Mouse (Mus musculus) hindbrain, embryonic 15.5 days (tissue): ENCODE measurements around the gene Gfy. TPM values are rescaled to one million over a fixed set of nuclear protein-coding genes. Genes with fewer than 3 reads are reported as not detected.
A peak's percentile ranks its signal among the peaks of the same experiment; 100 is the strongest.

ENCODE experiments used
- ATAC-seq: fragments of 200-750 bp; cut with Nextera tagmentation; 2 replicates; pipeline ENCODE4 v1.8.0; 2017; ENCODE audit warnings: low read depth, moderate number of reproducible peaks, moderate TSS enrichment; ENCODE audit not compliant: low FRiP score
- H3K27ac ChIP-seq: fragments of 300-500 bp; sonication (generic); replicated peaks from 2 replicates; pipeline ENCODE4 v1.5.1; 2015; ENCODE audit warnings: mild to moderate bottlenecking, inconsistent platforms
- H3K27me3 ChIP-seq: fragments of 300-500 bp; sonication (generic); 2 replicates; pipeline ENCODE4 v1.6.1; 2015; ENCODE audit warnings: control low read depth, inconsistent platforms
- H3K36me3 ChIP-seq: fragments of 300-500 bp; sonication (generic); 2 replicates; pipeline ENCODE4 v1.6.1; 2015; ENCODE audit warnings: control low read depth, inconsistent platforms
- H3K4me1 ChIP-seq: fragments of 300-500 bp; sonication (generic); replicated peaks from 2 replicates; pipeline ENCODE4 v1.6.1; 2015; ENCODE audit warnings: control low read depth, inconsistent platforms
- H3K4me2 ChIP-seq: fragments of 300-500 bp; sonication (generic); 2 replicates; pipeline ENCODE4 v1.6.1; 2015; ENCODE audit warnings: moderate library complexity, mild to moderate bottlenecking, inconsistent platforms
- H3K4me3 ChIP-seq: fragments of 300-500 bp; sonication (generic); 2 replicates; pipeline ENCODE4 v1.5.1; 2015; ENCODE audit warnings: mild to moderate bottlenecking, inconsistent platforms
- H3K9ac ChIP-seq: fragments of 300-500 bp; sonication (generic); 2 replicates; pipeline ENCODE4 v1.6.1; 2015; ENCODE audit warnings: inconsistent platforms
- H3K9me3 ChIP-seq: fragments of 300-500 bp; sonication (generic); 2 replicates; pipeline ENCODE4 v1.6.1; 2016; ENCODE audit warnings: control low read depth, inconsistent platforms
- WGBS: fragments of 180-500 bp; shearing (Covaris S2); methylation state at CpG from one replicate; pipeline ENCODE4 v1.1.7; 2015; 5-methylcytosine and 5-hydroxymethylcytosine counted together
- polyA plus RNA-seq: library from polyadenylated mRNA; unstranded; fragments of >200 nt; fragmentation: Nextera tagmentation; extraction: Ambion mirVana; gene quantifications from 2 replicates; pipeline ENCODE4 v1.2.1, GENCODE M21; 2015

The Gfy gene
- polyA plus RNA-seq, 1 experiment from 2014 or later, result not detected

GRCm38 (mm10) chr7:45208260-45208659 lies 28.9 kb upstream of the Gfy start:
- Histone ChIP-seq H3K27me3 (peaks cover 21% of the 10 kb centered on the region), H3K9ac (no peak overlapping the region), H3K9me3 (no peaks in the 10 kb centered on the region), H3K4me1 (peaks cover 8% of the 10 kb centered on the region), H3K4me2 (no peak overlapping the region), H3K4me3 (no peak overlapping the region), H3K27ac (no peak overlapping the region), H3K36me3 (no peaks in the 10 kb centered on the region)
- ATAC-seq, result no peak
- 77% methylated on average over 6 of the region's 6 CpGs for WGBS

- Histone ChIP-seq H3K9me3 (no peaks in the 10 kb centered on the region), H3K36me3 (no peaks in the 10 kb centered on the region), H3K4me1 (peaks cover 4% of the 10 kb centered on the region), H3K27me3 (no peaks in the 10 kb centered on the region), H3K9ac (peak within 1 kb of the TSS; percentile 49), H3K4me2 (peak within 1 kb of the TSS; percentile 75), H3K27ac (peak within 1 kb of the TSS; percentile 87), H3K4me3 (peak within 1 kb of the TSS; percentile 48)
- peak; percentile 98 for ATAC-seq
- 9% methylated on average over 43 of the region's 44 CpGs for WGBS
Measured at GRCm38 (mm10) chr7:45204380-45205143, 25.2 kb upstream of the Gfy start, which contains the start of gene Ccdc155. Ccdc155 (minus strand) TSS chr7:45204892.

- no peak overlapping the region for H3K27ac ChIP-seq
- H3K4me3 ChIP-seq, result no peak overlapping the region
- H3K36me3 ChIP-seq, result no peaks in the 10 kb centered on the region
- H3K9ac ChIP-seq, result no peak overlapping the region
- ATAC-seq, result no peak
- H3K4me1 ChIP-seq, result peaks cover 11% of the 10 kb centered on the region
- H3K4me2 ChIP-seq, result no peak overlapping the region
- 69% methylated on average over 10 of the region's 10 CpGs for WGBS
- H3K27me3 ChIP-seq, result no peaks in the 10 kb centered on the region
- H3K9me3 ChIP-seq, result no peaks in the 10 kb centered on the region
Measured at GRCm38 (mm10) chr7:45202654-45203053, 23.3 kb upstream of the Gfy start.

- Histone ChIP-seq H3K27me3 (no peaks in the 10 kb centered on the region), H3K4me3 (no peak overlapping the region), H3K36me3 (no peaks in the 10 kb centered on the region), H3K9me3 (no peaks in the 10 kb centered on the region), H3K4me1 (peaks cover 7% of the 10 kb centered on the region; the same call in 1 of the 2 replicates), H3K4me2 (no peak overlapping the region), H3K27ac (no peak overlapping the region), H3K9ac (no peak overlapping the region)
- WGBS, result 84% methylated on average over 11 of the region's 11 CpGs
- no peak for ATAC-seq
Measured at GRCm38 (mm10) chr7:45198961-45199360, 19.6 kb upstream of the Gfy start.

GRCm38 (mm10) chr7:45198435-45198834 lies 19.1 kb upstream of the Gfy start:
- WGBS, result 12% methylated on average over 5 of the region's 5 CpGs
- ATAC-seq, result peak; percentile 45; the same call in 1 of the 2 replicates
- Histone ChIP-seq H3K4me3 (no peak overlapping the region), H3K9me3 (no peaks in the 10 kb centered on the region), H3K4me1 (0 out of 2 replicates have a peak, but pooled peaks cover 7% of the 10 kb centered on the region), H3K4me2 (no peak overlapping the region), H3K9ac (no peak overlapping the region), H3K27ac (no peak overlapping the region), H3K27me3 (no peaks in the 10 kb centered on the region), H3K36me3 (no peaks in the 10 kb centered on the region)

GRCm38 (mm10) chr7:45196994-45197393 lies 17.6 kb upstream of the Gfy start:
- H3K9ac ChIP-seq, result no peak overlapping the region
- no peaks in the 10 kb centered on the region for H3K36me3 ChIP-seq
- no peak overlapping the region for H3K4me2 ChIP-seq
- no peak for ATAC-seq
- 66% methylated on average over 5 of the region's 5 CpGs for WGBS
- no peaks in the 10 kb centered on the region for H3K9me3 ChIP-seq
- 0 out of 2 replicates have a peak, but pooled peaks cover 8% of the 10 kb centered on the region for H3K4me1 ChIP-seq
- no peaks in the 10 kb centered on the region for H3K27me3 ChIP-seq
- no peak overlapping the region for H3K27ac ChIP-seq
- no peak overlapping the region for H3K4me3 ChIP-seq

- no peak overlapping the region for H3K4me2 ChIP-seq
- H3K27ac ChIP-seq, result no peak overlapping the region
- H3K27me3 ChIP-seq, result no peaks in the 10 kb centered on the region
- H3K36me3 ChIP-seq, result no peaks in the 10 kb centered on the region
- no peaks in the 10 kb centered on the region for H3K9me3 ChIP-seq
- no peak overlapping the region for H3K9ac ChIP-seq
- H3K4me3 ChIP-seq, result no peak overlapping the region
- WGBS, result 81% methylated on average over 4 of the region's 4 CpGs
- ATAC-seq, result no peak
- H3K4me1 ChIP-seq, result 0 out of 2 replicates have a peak, but pooled peaks cover 9% of the 10 kb centered on the region
Measured at GRCm38 (mm10) chr7:45196176-45196535, 16.8 kb upstream of the Gfy start.

GRCm38 (mm10) chr7:45195341-45196175 lies 16.2 kb upstream of the Gfy start:
- Histone ChIP-seq H3K4me3 (no peak overlapping the region), H3K36me3 (no peaks in the 10 kb centered on the region), H3K27ac (no peak overlapping the region), H3K27me3 (no peaks in the 10 kb centered on the region), H3K9me3 (no peaks in the 10 kb centered on the region), H3K4me2 (no peak overlapping the region), H3K9ac (no peak overlapping the region), H3K4me1 (0 out of 2 replicates have a peak, but pooled peaks cover 9% of the 10 kb centered on the region)
- no peak for ATAC-seq
- WGBS, result 66% methylated on average over 13 of the region's 13 CpGs

- Histone ChIP-seq H3K9me3 (no peaks in the 10 kb centered on the region), H3K36me3 (no peaks in the 10 kb centered on the region), H3K4me1 (0 out of 2 replicates have a peak, but pooled peaks cover 9% of the 10 kb centered on the region), H3K4me2 (no peak overlapping the region), H3K27ac (no peak overlapping the region), H3K9ac (no peak overlapping the region), H3K4me3 (no peak overlapping the region), H3K27me3 (0 out of 2 replicates have a peak, but pooled peaks cover 3% of the 10 kb centered on the region)
- ATAC-seq, result no peak
- 71% methylated on average over 17 of the region's 17 CpGs for WGBS
Measured at GRCm38 (mm10) chr7:45193871-45194785, 14.8 kb upstream of the Gfy start.

- Histone ChIP-seq H3K27ac (no peak overlapping the region), H3K27me3 (0 out of 2 replicates have a peak, but pooled peaks cover 4% of the 10 kb centered on the region), H3K4me2 (no peak overlapping the region), H3K9me3 (no peaks in the 10 kb centered on the region), H3K4me1 (0 out of 2 replicates have a peak, but pooled peaks cover 9% of the 10 kb centered on the region), H3K36me3 (no peaks in the 10 kb centered on the region), H3K4me3 (no peak overlapping the region), H3K9ac (no peak overlapping the region)
- no peak for ATAC-seq
- 74% methylated on average over 5 of the region's 5 CpGs for WGBS
Measured at GRCm38 (mm10) chr7:45193406-45193805, 14.0 kb upstream of the Gfy start.

- Histone ChIP-seq H3K4me1 (0 out of 2 replicates have a peak, but pooled peaks cover 3% of the 10 kb centered on the region), H3K4me2 (no peak overlapping the region), H3K36me3 (no peaks in the 10 kb centered on the region), H3K27ac (no peak overlapping the region), H3K27me3 (0 out of 2 replicates have a peak, but pooled peaks cover 9% of the 10 kb centered on the region), H3K4me3 (no peak overlapping the region), H3K9ac (no peak overlapping the region), H3K9me3 (no peaks in the 10 kb centered on the region)
- no peak for ATAC-seq
- 85% methylated on average over 7 of the region's 7 CpGs for WGBS
Measured at GRCm38 (mm10) chr7:45192585-45193310, 13.4 kb upstream of the Gfy start.
